Comparison of ENCODE assay signal across 27 mouse cellular contexts in the genomic region with DNA sequence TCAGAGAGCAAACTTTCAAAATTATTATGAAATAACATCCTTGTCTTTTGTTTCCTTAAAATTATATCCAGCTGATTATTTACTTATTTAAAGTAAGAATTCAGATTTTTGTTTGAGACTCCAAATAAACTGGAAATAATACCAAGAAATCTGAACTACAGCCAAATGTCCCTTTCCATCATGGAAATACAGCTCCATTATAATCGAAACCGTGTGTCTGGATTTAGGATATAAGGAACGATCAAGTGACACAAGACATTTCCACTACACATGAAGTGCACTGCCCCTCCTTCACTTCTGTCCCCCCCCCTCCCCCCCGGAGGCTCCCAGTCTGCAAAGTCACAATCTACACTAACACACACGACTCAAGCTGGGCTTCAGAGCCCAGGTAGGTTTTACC. TPM values are rescaled to one million over a fixed set of nuclear protein-coding genes. Genes with fewer than 3 reads are reported as not detected.
DNase-seq lines count a peak whose midpoint lies in the region; ATAC-seq lines count a peak whose summit lies in the region.
"Had no signal": no experiment of that assay in that cellular context is flagged by ENCODE, and none has a peak within 500 bp of the region (broad histone marks: within the 10 kb centered on the region; RNA-seq: fewer than 3 reads in every experiment).

No protein-coding gene starts in this region.

- no peak overlapping the region for H3K4me3 ChIP-seq in midbrain, embryonic 14.5 days (replicated peaks; ENCODE audit: low read depth, low read length)
- H3K4me3 ChIP-seq in midbrain, embryonic 11.5 days (ENCODE audit: low read depth, low read length) = no peak overlapping the region
- H3K4me3 ChIP-seq in embryonic facial prominence, embryonic 10.5 days = no peak overlapping the region
- no peak overlapping the region for H3K4me3 ChIP-seq in embryonic facial prominence, embryonic 13.5 days
- H3K4me3 ChIP-seq in limb, embryonic 10.5 days = no peak overlapping the region
- H3K4me3 ChIP-seq: forebrain, embryonic 10.5 days; forebrain, embryonic 13.5 days; heart, adult 2 months; heart, embryonic 12.5 days; heart, embryonic 15.5 days had no signal

- H3K36me3 ChIP-seq in midbrain, embryonic 14.5 days (ENCODE audit: control insufficient read depth, insufficient read depth, low read length) = no peaks in the 10 kb centered on the region
- H3K36me3 ChIP-seq in midbrain, embryonic 11.5 days (ENCODE audit: control insufficient read depth, insufficient read depth, low read length) = no peaks in the 10 kb centered on the region
- H3K36me3 ChIP-seq in embryonic facial prominence, embryonic 10.5 days (replicated peaks) = no peaks in the 10 kb centered on the region
- H3K36me3 ChIP-seq in embryonic facial prominence, embryonic 13.5 days = no peaks in the 10 kb centered on the region
- H3K36me3 ChIP-seq in limb, embryonic 10.5 days = no peaks in the 10 kb centered on the region
- H3K36me3 ChIP-seq: forebrain, embryonic 10.5 days; heart, embryonic 12.5 days; heart, embryonic 15.5 days had no signal

- H3K9me3 ChIP-seq in midbrain, embryonic 14.5 days (ENCODE audit: control insufficient read depth, low read length) = no peaks in the 10 kb centered on the region
- no peaks in the 10 kb centered on the region for H3K9me3 ChIP-seq in midbrain, embryonic 11.5 days (ENCODE audit: control insufficient read depth, low read length)
- no peaks in the 10 kb centered on the region for H3K9me3 ChIP-seq in embryonic facial prominence, embryonic 10.5 days
- H3K9me3 ChIP-seq in embryonic facial prominence, embryonic 13.5 days = no peaks in the 10 kb centered on the region
- H3K9me3 ChIP-seq in limb, embryonic 10.5 days (replicated peaks) = no peaks in the 10 kb centered on the region
- H3K9me3 ChIP-seq: forebrain, embryonic 10.5 days; forebrain, embryonic 13.5 days; heart, embryonic 12.5 days; heart, embryonic 15.5 days had no signal

- H3K4me2 ChIP-seq in midbrain, embryonic 14.5 days (ENCODE audit: low read length) = no peak overlapping the region
- H3K4me2 ChIP-seq in midbrain, embryonic 11.5 days = no peak overlapping the region
- 0 out of 2 replicates have a peak overlapping the region, but pooled peaks have one; percentile 14 for H3K4me2 ChIP-seq in embryonic facial prominence, embryonic 13.5 days
- H3K4me2 ChIP-seq: forebrain, embryonic 13.5 days; heart, embryonic 12.5 days; heart, embryonic 15.5 days; hindbrain, embryonic 14.5 days had no signal

- intact Hi-C loops in left cerebral cortex, postnatal 4 days (cut with DNase I) = no loop called here

- 62% methylated on average over 5 of the region's 5 CpGs for WGBS in midbrain, embryonic 14.5 days
- WGBS in midbrain, embryonic 11.5 days = 84% methylated on average over 5 of the region's 5 CpGs
- WGBS in embryonic facial prominence, embryonic 10.5 days = 57% methylated on average over 5 of the region's 5 CpGs
- WGBS in embryonic facial prominence, embryonic 13.5 days = 25% methylated on average over 5 of the region's 5 CpGs
- 60% methylated on average over 5 of the region's 5 CpGs for WGBS in limb, embryonic 10.5 days

- no peak for DNase-seq in midbrain, embryonic 14.5 days
- no peak for DNase-seq in midbrain, embryonic 11.5 days (ENCODE audit: low spot score, missing footprints)
- DNase-seq in embryonic facial prominence, embryonic 10.5 days (ENCODE audit: low spot score) = peak; percentile 45
- no peak for DNase-seq in limb, embryonic 10.5 days (ENCODE audit: low spot score)
- no peak for DNase-seq in left cerebral cortex, postnatal 4 days
- no peak for DNase-seq in spleen, postnatal 10 days (ENCODE audit: low spot score in 2 of 2)
- DNase-seq in cerebellum, postnatal 14 days = no peak
- DNase-seq: adrenal gland, adult 8-10 months; adrenal gland, postnatal 25 days; cerebellum, adult 11-12 months; cerebellum, adult 8-10 months; cerebellum, postnatal 10 days; gastrocnemius, postnatal 10 days; gastrocnemius, postnatal 36 days; heart, adult 2 months; heart, postnatal 10 days; heart, postnatal 36 days had no signal

- no peak overlapping the region for H3K9ac ChIP-seq in midbrain, embryonic 14.5 days (replicated peaks; ENCODE audit: low read length)
- H3K9ac ChIP-seq in midbrain, embryonic 11.5 days (ENCODE audit: low read length) = no peak overlapping the region
- H3K9ac ChIP-seq in embryonic facial prominence, embryonic 13.5 days = no peak overlapping the region
- H3K9ac ChIP-seq: forebrain, embryonic 13.5 days; heart, embryonic 12.5 days; heart, embryonic 15.5 days; hindbrain, embryonic 14.5 days had no signal

- H3K4me1 ChIP-seq in midbrain, embryonic 14.5 days (ENCODE audit: control insufficient read depth, insufficient read depth, low read length) = peaks cover 26% of the 10 kb centered on the region
- H3K4me1 ChIP-seq in midbrain, embryonic 11.5 days (ENCODE audit: control insufficient read depth, insufficient read depth, low read length) = no peaks in the 10 kb centered on the region
- peaks cover 36% of the 10 kb centered on the region for H3K4me1 ChIP-seq in embryonic facial prominence, embryonic 10.5 days
- H3K4me1 ChIP-seq in embryonic facial prominence, embryonic 13.5 days = peaks cover 24% of the 10 kb centered on the region
- H3K4me1 ChIP-seq in limb, embryonic 10.5 days = peaks cover 53% of the 10 kb centered on the region
- H3K4me1 ChIP-seq: forebrain, embryonic 10.5 days; forebrain, embryonic 13.5 days had no signal

- no peak for ATAC-seq in midbrain, embryonic 14.5 days (ENCODE audit: low FRiP score, low TSS enrichment)
- ATAC-seq in midbrain, embryonic 11.5 days (ENCODE audit: low FRiP score) = no peak
- ATAC-seq in embryonic facial prominence, embryonic 13.5 days (ENCODE audit: insufficient number of reproducible peaks, insufficient read depth, low FRiP score, low TSS enrichment, low read depth) = no peak
- ATAC-seq: activated CD4-positive, CD25-positive, alpha-beta regulatory T cell, adult 4 months; forebrain, embryonic 13.5 days; forebrain, embryonic 16.5 days; hindbrain, postnatal 0 days; inflammation-experienced regulatory T-cells, adult 6 months had no signal

- no peaks in the 10 kb centered on the region for H3K27me3 ChIP-seq in midbrain, embryonic 14.5 days (ENCODE audit: control insufficient read depth, insufficient read depth, low read length)
- no peaks in the 10 kb centered on the region for H3K27me3 ChIP-seq in midbrain, embryonic 11.5 days (ENCODE audit: control insufficient read depth, insufficient read depth, low read length)
- no peaks in the 10 kb centered on the region for H3K27me3 ChIP-seq in embryonic facial prominence, embryonic 10.5 days (replicated peaks; ENCODE audit: low read depth, poor library complexity, severe bottlenecking)
- no peaks in the 10 kb centered on the region for H3K27me3 ChIP-seq in embryonic facial prominence, embryonic 13.5 days
- no peaks in the 10 kb centered on the region for H3K27me3 ChIP-seq in limb, embryonic 10.5 days (ENCODE audit: low read depth, poor library complexity, severe bottlenecking)
- H3K27me3 ChIP-seq: forebrain, embryonic 13.5 days; heart, embryonic 12.5 days; heart, embryonic 15.5 days had no signal

- peak overlapping the region; percentile 32; the same call in 1 of the 2 replicates for H3K27ac ChIP-seq in midbrain, embryonic 14.5 days (replicated peaks; ENCODE audit: low read depth, low read length)
- H3K27ac ChIP-seq in midbrain, embryonic 11.5 days (ENCODE audit: low read depth, low read length) = no peak overlapping the region
- H3K27ac ChIP-seq in embryonic facial prominence, embryonic 10.5 days (replicated peaks) = no peak overlapping the region
- H3K27ac ChIP-seq in embryonic facial prominence, embryonic 13.5 days = peak overlapping the region; percentile 71
- peak overlapping the region; percentile 27; the same call in 1 of the 2 replicates for H3K27ac ChIP-seq in limb, embryonic 10.5 days
- H3K27ac ChIP-seq: forebrain, embryonic 10.5 days; forebrain, embryonic 13.5 days; hindbrain, postnatal 0 days had no signal

RNA-seq across cellular contexts. Expression of gene Mab21l1, which starts 33.8 kb away (rescaled TPM):
- polyA plus RNA-seq in midbrain, embryonic 14.5 days (2014; fragmentation: Nextera tagmentation; extraction: Ambion mirVana) = 218 and 237 TPM in 2 replicates
- polyA plus RNA-seq in midbrain, embryonic 11.5 days (2014; fragmentation: Nextera tagmentation; extraction: Ambion mirVana) = 92.8 and 102 TPM in 2 replicates
- 55.1 and 62.6 TPM in 2 replicates for polyA plus RNA-seq in embryonic facial prominence, embryonic 10.5 days (2016; fragmentation: Nextera tagmentation; extraction: Ambion mirVana)
- 48.6 and 54.5 TPM in 2 replicates for polyA plus RNA-seq in embryonic facial prominence, embryonic 13.5 days (2015; fragmentation: Nextera tagmentation; extraction: Ambion mirVana)
- polyA plus RNA-seq in limb, embryonic 10.5 days (2016; fragmentation: Nextera tagmentation; extraction: Ambion mirVana) = 34.9 and 67.2 TPM in 2 replicates
- 1 to 10 TPM; 1.3 to 4.3 TPM for total RNA-seq in left cerebral cortex, postnatal 4 days (2021)
- polyA plus RNA-seq: inflammation-experienced regulatory T-cells, adult 6 months had no signal

Comparison
In these comparisons a context has a peak if more than half of its experiments do, and no peak if none do; other contexts are left out.
1. H3K27ac ChIP-seq: peak in midbrain, embryonic 14.5 days (single experiment), embryonic facial prominence, embryonic 13.5 days (single experiment) and limb, embryonic 10.5 days (single experiment); none in midbrain, embryonic 11.5 days (single experiment) and embryonic facial prominence, embryonic 10.5 days (single experiment).